Mouse (Mus musculus): Measurements from ENCODE around the gene Rpp25. TPM values are rescaled to one million over a fixed set of nuclear protein-coding genes. Genes with fewer than 3 reads are reported as not detected.

Gene Rpp25
- total and polyA plus RNA-seq, 2 experiments from 2014 or later: 11.7 to 17.0 TPM

DNA sequence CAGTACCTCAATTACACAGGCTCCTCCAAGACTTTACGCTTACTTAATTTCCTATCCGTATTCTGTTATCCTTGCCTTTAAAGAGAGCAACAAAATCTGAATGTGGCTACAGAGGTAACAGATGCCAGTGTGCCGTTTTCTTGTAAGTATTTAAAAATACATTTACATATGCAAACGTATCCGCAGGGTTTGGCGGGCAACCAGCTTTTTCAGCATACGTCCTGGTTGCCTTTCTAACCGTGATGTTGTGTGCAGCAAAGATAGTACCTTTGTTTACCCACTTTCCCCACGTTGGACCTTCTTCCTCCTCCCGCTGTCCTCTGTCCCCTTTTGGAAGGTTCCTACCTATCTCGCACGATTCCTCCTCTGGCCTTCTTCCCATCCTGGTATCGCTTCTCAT is 2.4 kb upstream of the Rpp25 start:
- WGBS: 9% methylated on average over 13 of the region's 13 CpGs
- Histone ChIP-seq H3K9ac (replicated peaks; ENCODE audit: low read length) (peak overlapping the region; percentile 35; the same call in 1 of the 2 replicates), H3K27ac (peak overlapping the region; percentile 41; the same call in 1 of the 2 replicates), H3K36me3 (ENCODE audit: insufficient read depth, low read length) (no peaks in the 10 kb centered on the region), H3K4me2 (ENCODE audit: low read depth, low read length) (peak overlapping the region; percentile 86), H3K9me3 (ENCODE audit: low read length) (no peaks in the 10 kb centered on the region), H3K4me3 (ENCODE audit: low read length) (peak overlapping the region; percentile 18), H3K4me1 (ENCODE audit: insufficient read depth, low read length) (peaks cover 29% of the 10 kb centered on the region), H3K27me3 (ENCODE audit: insufficient read depth, low read length) (peaks cover 9% of the 10 kb centered on the region)
- no peak for TF ChIP-seq CTCF (IDR thresholded peaks at IDR 0.05; ENCODE audit: low read depth)
- no peak for ATAC-seq
- peak; percentile 28 for DNase-seq (ENCODE audit: low spot score)

- H3K4me2 ChIP-seq (ENCODE audit: low read depth, low read length): peak overlapping the region; percentile 86
- ATAC-seq: no peak
- peak overlapping the region; percentile 18 for H3K4me3 ChIP-seq (ENCODE audit: low read length)
- no peak for TF ChIP-seq CTCF (IDR thresholded peaks at IDR 0.05; ENCODE audit: low read depth)
- H3K27me3 ChIP-seq (ENCODE audit: insufficient read depth, low read length): peaks cover 9% of the 10 kb centered on the region
- H3K9ac ChIP-seq (replicated peaks; ENCODE audit: low read length): peak overlapping the region; percentile 35; the same call in 1 of the 2 replicates
- 2% methylated on average over 20 of the region's 20 CpGs for WGBS
- peak overlapping the region; percentile 41; the same call in 1 of the 2 replicates for H3K27ac ChIP-seq
- peaks cover 29% of the 10 kb centered on the region for H3K4me1 ChIP-seq (ENCODE audit: insufficient read depth, low read length)
- no peaks in the 10 kb centered on the region for H3K36me3 ChIP-seq (ENCODE audit: insufficient read depth, low read length)
- H3K9me3 ChIP-seq (ENCODE audit: low read length): no peaks in the 10 kb centered on the region
- peak; percentile 82 for DNase-seq (ENCODE audit: low spot score)
These were observed 2.0 kb upstream of the Rpp25 start for GRCm38 (mm10) chr9:57501861-57502260.

GRCm38 (mm10) chr9:57502911-57503621 is 760 bp upstream of the Rpp25 start:
- Histone ChIP-seq H3K4me3 (ENCODE audit: low read length) (peak overlapping the region; percentile 41), H3K27ac (no peak overlapping the region; the same call in 1 of the 2 replicates), H3K4me2 (ENCODE audit: low read depth, low read length) (peak overlapping the region; percentile 86), H3K4me1 (ENCODE audit: insufficient read depth, low read length) (peaks cover 29% of the 10 kb centered on the region), H3K9ac (replicated peaks; ENCODE audit: low read length) (peak overlapping the region; percentile 48; the same call in 1 of the 2 replicates), H3K36me3 (ENCODE audit: insufficient read depth, low read length) (no peaks in the 10 kb centered on the region), H3K9me3 (ENCODE audit: low read length) (no peaks in the 10 kb centered on the region), H3K27me3 (ENCODE audit: insufficient read depth, low read length) (peaks cover 9% of the 10 kb centered on the region)
- DNase-seq (ENCODE audit: low spot score): no peak
- no peak for TF ChIP-seq CTCF (IDR thresholded peaks at IDR 0.05; ENCODE audit: low read depth)
- 0 out of 2 replicates have a peak, but pooled peaks have one; percentile 7 for ATAC-seq
- 8% methylated on average over 23 of the region's 23 CpGs for WGBS

DNA sequence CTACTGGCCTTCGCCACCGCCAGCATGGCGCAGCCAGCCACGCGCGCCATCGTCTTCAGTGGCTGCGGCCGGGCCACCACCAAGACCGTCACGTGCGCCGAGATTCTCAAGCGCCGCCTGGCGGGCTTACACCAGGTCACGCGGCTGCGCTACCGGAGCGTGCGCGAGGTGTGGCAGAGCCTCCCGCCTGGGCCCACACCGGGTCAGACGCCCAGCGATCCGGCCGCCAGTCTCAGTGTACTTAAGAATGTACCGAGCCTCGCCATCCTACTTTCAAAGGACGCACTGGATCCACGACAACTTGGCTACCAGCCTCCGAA is 515 bp downstream of the Rpp25 start:
- DNase-seq (ENCODE audit: low spot score): peak; percentile 80
- no peaks in the 10 kb centered on the region for H3K36me3 ChIP-seq (ENCODE audit: insufficient read depth, low read length)
- peak overlapping the region; percentile 86 for H3K4me2 ChIP-seq (ENCODE audit: low read depth, low read length)
- TF ChIP-seq CTCF (IDR thresholded peaks at IDR 0.05; ENCODE audit: low read depth): peak; percentile 61
- peak overlapping the region; percentile 41 for H3K4me3 ChIP-seq (ENCODE audit: low read length)
- peak; percentile 74 for ATAC-seq
- 1% methylated on average over 33 of the region's 34 CpGs for WGBS
- peak overlapping the region; percentile 62; the same call in 1 of the 2 replicates for H3K27ac ChIP-seq
- H3K9ac ChIP-seq (replicated peaks; ENCODE audit: low read length): peak overlapping the region; percentile 48; the same call in 1 of the 2 replicates
- H3K27me3 ChIP-seq (ENCODE audit: insufficient read depth, low read length): peaks cover 9% of the 10 kb centered on the region
- H3K9me3 ChIP-seq (ENCODE audit: low read length): no peaks in the 10 kb centered on the region
- H3K4me1 ChIP-seq (ENCODE audit: insufficient read depth, low read length): peaks cover 29% of the 10 kb centered on the region

DNA sequence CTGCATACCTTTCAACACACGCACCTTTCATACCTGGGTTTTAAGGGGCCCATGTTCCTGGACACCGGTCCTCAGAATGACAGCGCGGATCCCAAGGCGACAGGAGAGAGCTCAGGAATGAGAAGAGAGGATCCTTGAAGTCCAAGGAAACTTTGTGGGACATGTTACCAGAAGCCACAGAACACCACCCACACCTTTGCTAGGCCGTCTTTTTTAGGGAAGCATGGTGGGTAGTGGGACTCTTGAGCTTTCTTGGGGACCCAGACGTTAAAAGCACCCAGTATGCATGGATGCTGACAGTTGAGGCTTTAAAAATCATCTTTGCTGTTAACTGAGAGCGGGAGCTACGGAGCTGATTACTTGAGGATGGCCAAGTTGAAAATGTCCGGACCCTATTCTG is 1.1 kb downstream of the Rpp25 start:
- Histone ChIP-seq H3K9ac (replicated peaks; ENCODE audit: low read length) (no peak overlapping the region), H3K27me3 (ENCODE audit: insufficient read depth, low read length) (peaks cover 9% of the 10 kb centered on the region), H3K27ac (0 out of 2 replicates have a peak overlapping the region, but pooled peaks have one; percentile 28), H3K9me3 (ENCODE audit: low read length) (no peaks in the 10 kb centered on the region), H3K36me3 (ENCODE audit: insufficient read depth, low read length) (no peaks in the 10 kb centered on the region), H3K4me3 (ENCODE audit: low read length) (peak overlapping the region; percentile 41; the same call in 1 of the 2 replicates), H3K4me2 (ENCODE audit: low read depth, low read length) (peak overlapping the region; percentile 86), H3K4me1 (ENCODE audit: insufficient read depth, low read length) (peaks cover 29% of the 10 kb centered on the region)
- ATAC-seq: no peak
- 53% methylated on average over 10 of the region's 10 CpGs for WGBS
- no peak for DNase-seq (ENCODE audit: low spot score)
- no peak for TF ChIP-seq CTCF (IDR thresholded peaks at IDR 0.05; ENCODE audit: low read depth)

DNA sequence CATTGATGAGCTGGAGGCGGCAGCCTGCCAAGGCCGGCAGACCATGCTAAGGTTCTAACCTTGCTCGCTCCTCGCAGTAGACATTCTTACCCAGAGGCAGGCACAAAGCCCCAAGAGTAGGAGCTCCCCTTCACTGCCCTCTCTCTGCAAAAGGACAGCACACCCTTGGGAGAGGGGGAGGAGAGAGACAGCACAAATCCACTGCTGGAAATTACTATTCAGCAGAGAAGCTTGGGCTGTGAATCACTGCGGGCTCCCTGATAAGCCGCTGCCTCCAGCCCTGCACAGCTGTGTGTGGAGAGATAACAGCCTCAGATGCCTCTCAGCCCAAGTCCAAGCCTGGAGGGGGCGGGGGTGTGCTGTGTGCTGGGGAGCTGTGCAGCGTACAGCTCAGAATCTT is 1.9 kb downstream of the Rpp25 start:
- no peak overlapping the region for H3K9ac ChIP-seq (replicated peaks; ENCODE audit: low read length)
- H3K9me3 ChIP-seq (ENCODE audit: low read length): no peaks in the 10 kb centered on the region
- DNase-seq (ENCODE audit: low spot score): peak; percentile 48
- no peak overlapping the region for H3K4me3 ChIP-seq (ENCODE audit: low read length)
- H3K27ac ChIP-seq: peak overlapping the region; percentile 28; the same call in 1 of the 2 replicates
- 7% methylated on average over 8 of the region's 8 CpGs for WGBS
- peaks cover 9% of the 10 kb centered on the region for H3K27me3 ChIP-seq (ENCODE audit: insufficient read depth, low read length)
- peaks cover 29% of the 10 kb centered on the region for H3K4me1 ChIP-seq (ENCODE audit: insufficient read depth, low read length)
- H3K4me2 ChIP-seq (ENCODE audit: low read depth, low read length): peak overlapping the region; percentile 86; the same call in 1 of the 2 replicates
- TF ChIP-seq CTCF (IDR thresholded peaks at IDR 0.05; ENCODE audit: low read depth): no peak
- peak; percentile 81 for ATAC-seq
- H3K36me3 ChIP-seq (ENCODE audit: insufficient read depth, low read length): no peaks in the 10 kb centered on the region

GRCm38 (mm10) chr9:57510577-57510976 is 6.8 kb downstream of the Rpp25 start:
- H3K4me1 ChIP-seq (ENCODE audit: insufficient read depth, low read length): 0 out of 2 replicates have a peak, but pooled peaks cover 3% of the 10 kb centered on the region
- H3K4me2 ChIP-seq (ENCODE audit: low read depth, low read length): no peak overlapping the region
- no peak overlapping the region for H3K9ac ChIP-seq (replicated peaks; ENCODE audit: low read length)
- no peaks in the 10 kb centered on the region for H3K9me3 ChIP-seq (ENCODE audit: low read length)
- H3K4me3 ChIP-seq (ENCODE audit: low read length): no peak overlapping the region
- no peak overlapping the region for H3K27ac ChIP-seq
- DNase-seq (ENCODE audit: low spot score) (no peak), ATAC-seq (no peak)
- no peaks in the 10 kb centered on the region for H3K36me3 ChIP-seq (ENCODE audit: insufficient read depth, low read length)
- TF ChIP-seq CTCF (IDR thresholded peaks at IDR 0.05; ENCODE audit: low read depth): no peak
- H3K27me3 ChIP-seq (ENCODE audit: insufficient read depth, low read length): no peaks in the 10 kb centered on the region
- 50% methylated on average over 2 of the region's 2 CpGs for WGBS

All from hindbrain, postnatal 0 days (tissue).